Mouse (Mus musculus): ENCODE results near the gene Lig3. TPM values are rescaled to one million over a fixed set of nuclear protein-coding genes. Genes with fewer than 3 reads are reported as not detected.

Lig3 gene
- total and polyA plus RNA-seq, 3 experiments: 45.2 to 101 (median 45.7) TPM

DNA sequence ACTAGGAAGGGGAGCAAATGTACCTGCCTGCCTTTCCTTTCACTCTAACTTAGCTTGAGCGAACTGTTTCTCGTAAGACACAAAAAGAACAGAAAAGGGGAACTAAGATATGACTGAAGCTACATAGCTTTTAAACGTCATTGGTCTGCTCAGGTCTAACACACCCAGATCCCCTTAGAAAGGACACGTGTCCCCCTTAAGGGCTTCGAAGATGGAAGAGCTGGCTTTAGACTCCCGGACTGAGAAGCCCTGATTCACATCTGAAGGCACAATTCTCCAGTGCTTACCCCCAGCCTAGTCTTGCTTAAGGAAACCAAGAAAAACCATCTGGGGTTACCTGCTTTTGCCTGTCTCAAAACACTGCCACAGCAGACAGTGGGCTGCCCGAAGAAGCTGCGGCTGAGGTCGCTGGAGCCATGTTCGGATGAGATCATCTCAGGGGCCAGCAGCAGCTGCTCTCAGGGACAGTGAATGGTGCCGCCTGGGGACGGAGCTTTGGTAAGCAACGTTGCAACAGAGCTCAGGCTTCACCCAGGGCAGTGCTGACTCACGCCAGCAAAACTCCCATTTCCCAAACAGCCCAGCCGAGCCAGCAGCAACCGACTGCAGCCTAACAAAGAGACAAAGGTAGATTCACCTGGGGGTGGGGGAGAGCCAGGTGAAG is 64.6 kb downstream of the Lig3 start:
- Histone ChIP-seq H3K9me3 (replicated peaks; ENCODE audit: low read length) (peaks cover 11% of the 10 kb centered on the region), H3K4me2 (ENCODE audit: insufficient read depth, low read depth, poor library complexity, severe bottlenecking) (peak overlapping the region; percentile 100), H3K4me1 (ENCODE audit: control insufficient read depth in 1 of 2, insufficient read depth in 2 of 2) (peaks cover 13 to 30% of the 10 kb centered on the region in 2 experiments), H3K79me2 (replicated peaks; ENCODE audit: control insufficient read depth, extremely low read depth, insufficient read depth, poor library complexity, severe bottlenecking) (peaks cover 12% of the 10 kb centered on the region), H3K9ac (ENCODE audit: insufficient read depth, low read depth) (peak overlapping the region; percentile 37), H3K4me3 (replicated peaks in 1 of 3; ENCODE audit: low read depth in 2 of 3, low read length in 2 of 3, poor library complexity in 1 of 3) (peak overlapping the region; percentile 49 to 57 (median 51)), H3K27ac (ENCODE audit: insufficient read depth, low read depth) (peak overlapping the region; percentile 82), H3K36me3 (replicated peaks in 1 of 2; ENCODE audit: control insufficient read depth in 1 of 2, insufficient read depth in 1 of 2, low read length in 1 of 2) (peaks cover 6 to 17% of the 10 kb centered on the region in 2 experiments), H3K27me3 (replicated peaks) (no peaks in the 10 kb centered on the region)
- TF ChIP-seq NELFE (IDR thresholded peaks at IDR 0.05; ENCODE audit: low read depth, low read length): peak; percentile 65; the same call in 1 of the 2 replicates
- no peak for TF ChIP-seq IRF4 (IDR thresholded peaks at IDR 0.05; ENCODE audit: low read depth, low read length)
- TF ChIP-seq GABPA (IDR thresholded peaks at IDR 0.05; ENCODE audit: insufficient replicate concordance, low read depth, low read length): no peak
- no peak; the same call in 1 of the 2 replicates for TF ChIP-seq JUN (IDR thresholded peaks at IDR 0.05; ENCODE audit: insufficient read depth, low read depth, low read length)
- TF ChIP-seq SIN3A (IDR thresholded peaks at IDR 0.05; ENCODE audit: low read length): no peak
- no peak for TF ChIP-seq ZNF384 (IDR thresholded peaks at IDR 0.05; ENCODE audit: low read depth, low read length)
- peak; percentile 63 for TF ChIP-seq USF1 (IDR thresholded peaks at IDR 0.05; ENCODE audit: low read depth, low read length)
- no peak for TF ChIP-seq ZKSCAN1 (IDR thresholded peaks at IDR 0.05; ENCODE audit: borderline replicate concordance, low read depth, low read length)
- no peak for TF ChIP-seq CHD1 (IDR thresholded peaks at IDR 0.05; ENCODE audit: low read depth, low read length)
- TF ChIP-seq CTCF (conservative IDR thresholded peaks at IDR 0.05 in 1 of 2, IDR thresholded peaks at IDR 0.05 in 1 of 2; ENCODE audit: low read depth in 2 of 2, low read length in 2 of 2): peak in 1 of 2 experiments; percentile 60; a peak in 2 of 4 replicates
- no peak for TF ChIP-seq ELF1 (IDR thresholded peaks at IDR 0.05; ENCODE audit: low read depth, low read length)
- peak; percentile 52 for TF ChIP-seq RAD21 (IDR thresholded peaks at IDR 0.05; ENCODE audit: low read depth, low read length)
- peak; percentile 44 for TF ChIP-seq SMC3 (IDR thresholded peaks at IDR 0.05; ENCODE audit: low read depth, low read length)
- no peak for TF ChIP-seq MEF2A (IDR thresholded peaks at IDR 0.05; ENCODE audit: borderline replicate concordance, low read depth, low read length)
- TF ChIP-seq MAX (IDR thresholded peaks at IDR 0.05; ENCODE audit: low read length): peak; percentile 98
- TF ChIP-seq RCOR1 (conservative IDR thresholded peaks at IDR 0.05; ENCODE audit: low read depth, low read length): no peak
- TF ChIP-seq ETS1 (conservative IDR thresholded peaks at IDR 0.05; ENCODE audit: low read depth, low read length): no peak
- peak; percentile 86 for TF ChIP-seq TBP (conservative IDR thresholded peaks at IDR 0.05; ENCODE audit: low read depth, low read length)
- TF ChIP-seq JUND (conservative IDR thresholded peaks at IDR 0.05; ENCODE audit: low read depth, low read length): no peak; the same call in 1 of the 2 replicates
- no peak; the same call in 1 of the 2 replicates for TF ChIP-seq EP300 (IDR thresholded peaks at IDR 0.05; ENCODE audit: low read length)
- no peak for TF ChIP-seq ZC3H11A (IDR thresholded peaks at IDR 0.05; ENCODE audit: low read depth, low read length)
- no peak for TF ChIP-seq PAX5 (IDR thresholded peaks at IDR 0.05; ENCODE audit: low read length)
- peak; percentile 63 for TF ChIP-seq MXI1 (IDR thresholded peaks at IDR 0.05; ENCODE audit: low read depth, low read length)
- no peak for TF ChIP-seq E2F4 (IDR thresholded peaks at IDR 0.05; ENCODE audit: insufficient replicate concordance, low read depth, low read length)
- no peak for TF ChIP-seq POLR2AphosphoS2 (IDR thresholded peaks at IDR 0.05; ENCODE audit: low read depth, low read length)
- peak; percentile 0; the same call in 1 of the 2 replicates for TF ChIP-seq BHLHE40 (IDR thresholded peaks at IDR 0.05; ENCODE audit: low read depth, low read length)
- TF ChIP-seq NRF1 (IDR thresholded peaks at IDR 0.05; ENCODE audit: low read depth, low read length): no peak
- 0 out of 2 replicates have a peak, but pooled peaks have one; percentile 25 for TF ChIP-seq CHD2 (IDR thresholded peaks at IDR 0.05; ENCODE audit: low read length)
- peak; percentile 66 for TF ChIP-seq USF2 (conservative IDR thresholded peaks at IDR 0.05; ENCODE audit: low read depth, low read length)
- TF ChIP-seq ZMIZ1 (IDR thresholded peaks at IDR 0.05; ENCODE audit: low read depth, low read length): no peak
- TF ChIP-seq KAT2A (IDR thresholded peaks at IDR 0.05; ENCODE audit: insufficient replicate concordance, low read length): no peak
- TF ChIP-seq TCF12 (IDR thresholded peaks at IDR 0.05; ENCODE audit: low read depth, low read length): peak; percentile 25; the same call in 1 of the 2 replicates
- peak; percentile 62 for TF ChIP-seq POLR2A (IDR thresholded peaks at IDR 0.05; ENCODE audit: low read depth, low read length)
- TF ChIP-seq HCFC1 (IDR thresholded peaks at IDR 0.05; ENCODE audit: low read depth, low read length): no peak
- TF ChIP-seq MAZ (IDR thresholded peaks at IDR 0.05; ENCODE audit: low read depth, low read length): no peak; the same call in 1 of the 2 replicates
- peak; percentile 94 for TF ChIP-seq MYC (IDR thresholded peaks at IDR 0.05; ENCODE audit: low read depth, low read length)
- TF ChIP-seq UBTF (IDR thresholded peaks at IDR 0.05; ENCODE audit: low read depth, low read length): peak; percentile 84; the same call in 1 of the 2 replicates
- no peak for TF ChIP-seq MAFK (IDR thresholded peaks at IDR 0.05; ENCODE audit: insufficient replicate concordance, low read length)
- dilution Hi-C loops (cut with MboI; ENCODE audit: extremely low pct_ligation_motif_present, extremely low pct_unique_long_range_greater_than_20kb, low sequenced_read_pairs) (no loop called here), in situ Hi-C loops (cut with MboI; ENCODE audit: low pct_ligation_motif_present, low pct_unique_long_range_greater_than_20kb, low sequenced_read_pairs) (loop anchor here (5.0 kb wide), 1 partner anchor 42 kb away; no protein-coding TSS in a partner anchor)
- peak; percentile 77 for DNase-seq (ENCODE audit: extremely low read depth)

Data from CH12.LX (cell line).